Mouse (Mus musculus): Measurements from ENCODE around the gene St7.

- TF ChIP-seq CTCF (conservative IDR thresholded peaks at IDR 0.05; ENCODE audit: insufficient read depth, insufficient read length, low read depth, low read length), result no peak
- TF ChIP-seq POLR2A (IDR thresholded peaks at IDR 0.05; ENCODE audit: low read depth, low read length), result no peak
Measured at GRCm38 (mm10) chr6:17655080-17655479, 37.7 kb upstream of the St7 start.

Data from kidney, adult 2 months (tissue).